Mouse (Mus musculus): ENCODE results near the gene Tmem235.
A peak's percentile ranks its signal among the peaks of the same experiment; 100 is the strongest.

The Tmem235 gene

GRCm38 (mm10) chr11:117865988-117866387 is 5.4 kb downstream of the Tmem235 start:
- DNase-seq = no peak

DNA sequence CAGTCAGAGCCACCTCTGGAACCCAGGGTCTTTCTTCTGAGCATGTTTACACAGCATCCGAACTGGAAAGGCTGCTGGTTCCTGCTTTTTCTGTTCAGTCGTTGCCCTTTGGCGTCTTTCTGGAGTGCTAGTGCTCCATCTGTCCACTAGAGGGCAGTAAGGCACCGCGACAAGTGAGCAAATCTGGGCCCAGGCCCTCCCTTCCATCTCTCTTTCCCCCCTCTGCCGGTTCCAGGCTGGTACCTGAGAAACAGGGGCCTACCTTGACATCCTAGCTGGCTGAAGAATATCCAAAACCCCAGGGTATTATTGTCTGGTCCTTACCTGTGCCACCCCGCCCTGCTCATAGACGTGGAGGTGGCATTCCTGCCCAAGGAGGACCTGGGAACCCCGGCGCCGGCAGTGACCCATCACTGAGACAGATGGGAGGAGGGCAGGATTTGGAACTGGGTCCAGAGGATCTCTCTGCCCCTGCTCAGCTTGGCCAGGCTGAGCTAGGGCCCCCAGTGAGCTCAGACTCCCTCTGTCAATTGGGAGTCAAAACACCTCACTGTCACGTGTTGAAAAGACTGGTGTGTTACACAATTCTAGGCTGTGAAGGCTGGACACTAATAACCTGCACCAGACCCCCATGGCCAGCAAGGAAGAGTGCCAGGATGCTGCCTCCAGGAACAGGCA is 10.3 kb downstream of the Tmem235 start:
- peak; percentile 69 for DNase-seq

GRCm38 (mm10) chr11:117871376-117871775 is 10.8 kb downstream of the Tmem235 start:
- DNase-seq = no peak

DNA sequence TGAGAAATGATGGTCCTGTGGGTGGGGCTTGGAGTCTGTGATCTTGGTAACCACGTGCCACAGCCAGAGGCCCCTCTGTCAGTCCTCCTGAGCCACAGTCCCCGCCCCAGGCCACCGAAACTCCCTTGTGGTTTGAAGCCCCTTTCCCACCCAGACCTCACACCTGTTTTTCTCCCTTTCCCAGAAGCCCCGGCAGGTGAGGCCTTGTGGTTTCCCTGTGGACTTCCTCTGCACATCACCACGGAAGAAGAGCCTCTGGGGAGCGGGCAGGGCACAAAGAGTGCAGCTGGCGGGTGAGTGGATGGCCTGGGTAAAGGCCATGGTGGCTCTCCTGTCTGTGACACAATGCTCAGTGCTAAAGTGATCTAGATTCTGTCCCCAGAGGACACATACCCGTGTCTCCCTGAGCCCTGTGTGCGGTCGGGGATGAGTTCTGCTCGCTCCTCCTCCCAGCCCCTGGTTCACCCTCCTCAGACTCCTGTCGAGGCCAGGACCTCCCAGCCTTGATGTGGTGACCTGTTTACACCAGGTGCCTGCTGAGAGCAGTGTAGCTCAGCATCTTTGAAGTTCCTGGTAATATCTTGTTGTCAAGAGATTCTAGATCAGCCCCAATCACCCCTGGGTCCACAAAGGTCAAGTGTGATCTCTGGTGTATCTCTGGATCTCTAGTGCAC is 11.5 kb downstream of the Tmem235 start:
- no peak for DNase-seq

- DNase-seq = peak; percentile 72
Measured at GRCm38 (mm10) chr11:117872861-117873608, 12.5 kb downstream of the Tmem235 start, which contains the start of gene Tha1. Gene Tha1, minus strand, starts transcription at chr11:117873481.

DNA sequence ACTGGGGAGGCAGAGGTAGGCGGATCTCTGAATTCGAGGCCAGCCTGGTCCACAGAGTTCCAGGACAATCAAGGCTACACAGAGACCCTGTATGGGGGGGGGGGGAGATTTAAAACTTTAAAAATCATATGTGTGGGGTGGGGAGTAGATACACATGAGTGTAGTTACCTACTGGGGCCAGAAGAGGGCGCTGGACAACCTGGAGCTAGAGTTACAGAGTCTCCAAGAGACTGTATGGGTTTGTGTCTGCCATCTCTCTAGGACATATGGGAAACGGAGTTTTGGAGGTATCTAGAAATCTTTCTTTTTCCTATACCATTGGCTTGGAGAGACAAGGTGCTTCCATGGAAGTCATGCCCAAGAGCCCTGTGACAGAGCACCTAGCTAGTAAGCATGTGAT is 13.9 kb downstream of the Tmem235 start:
- DNase-seq = peak; percentile 34

GRCm38 (mm10) chr11:117875681-117876080 is 15.1 kb downstream of the Tmem235 start:
- DNase-seq = no peak

DNA sequence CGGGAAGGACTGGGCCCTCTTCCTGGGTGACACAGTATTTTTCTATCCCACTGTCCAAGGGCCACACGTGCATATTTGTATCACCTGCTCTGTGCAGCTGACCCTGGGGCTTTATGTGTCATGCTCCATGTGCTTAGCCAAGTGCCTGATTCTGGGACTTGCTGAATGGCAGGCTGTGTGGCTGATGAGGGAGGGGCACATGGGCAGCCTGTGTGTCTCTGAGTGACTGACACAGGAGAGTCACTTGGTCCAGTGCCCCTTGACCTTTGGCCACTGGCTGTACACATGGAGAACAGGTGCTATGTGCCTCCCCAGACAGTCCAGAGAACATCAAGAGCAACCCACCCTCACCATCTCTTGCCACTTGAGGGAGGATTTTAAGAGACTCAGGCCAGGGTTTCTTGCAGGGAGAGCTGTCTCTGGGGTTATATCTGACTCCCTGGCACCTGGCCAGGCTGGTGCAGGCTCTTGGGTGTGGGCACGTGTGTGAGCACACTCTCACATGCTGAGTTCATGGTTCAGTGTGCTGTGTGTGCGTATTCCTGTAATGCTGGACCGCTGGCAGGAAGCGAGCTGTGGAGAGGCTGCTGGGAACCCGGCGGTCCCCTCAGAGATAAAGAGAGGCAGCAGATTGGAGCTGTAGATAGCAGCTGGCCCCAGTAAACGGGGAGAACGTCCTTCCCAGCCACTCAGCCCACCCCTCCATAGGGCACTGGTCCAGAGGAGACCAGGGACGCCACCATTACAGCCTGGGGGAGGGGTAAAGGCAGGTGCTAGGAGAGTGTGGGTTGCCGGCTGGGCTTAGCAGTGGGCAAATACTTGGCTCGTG is 17.6 kb downstream of the Tmem235 start:
- peak; percentile 44 for DNase-seq

DNA sequence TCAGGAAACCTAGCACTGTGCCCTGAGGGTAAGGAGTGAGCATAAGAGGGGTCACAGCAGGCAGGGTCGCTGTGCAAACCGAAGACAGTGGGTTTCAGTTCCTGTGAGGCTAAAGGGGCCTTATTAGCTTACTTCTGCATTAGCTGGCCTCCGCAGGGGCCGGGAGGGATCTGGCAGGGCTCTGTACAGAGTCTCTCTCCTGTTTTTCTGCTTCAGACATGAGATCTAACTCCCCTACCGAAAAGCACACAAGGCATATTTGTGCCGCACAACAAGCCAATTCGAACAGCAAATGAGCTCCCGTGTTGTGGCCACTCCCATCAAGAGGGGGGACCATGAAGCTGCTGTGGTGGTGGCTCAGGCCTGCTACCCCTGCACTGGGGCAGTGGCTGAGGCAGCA is 18.3 kb downstream of the Tmem235 start:
- no peak for DNase-seq

DNA sequence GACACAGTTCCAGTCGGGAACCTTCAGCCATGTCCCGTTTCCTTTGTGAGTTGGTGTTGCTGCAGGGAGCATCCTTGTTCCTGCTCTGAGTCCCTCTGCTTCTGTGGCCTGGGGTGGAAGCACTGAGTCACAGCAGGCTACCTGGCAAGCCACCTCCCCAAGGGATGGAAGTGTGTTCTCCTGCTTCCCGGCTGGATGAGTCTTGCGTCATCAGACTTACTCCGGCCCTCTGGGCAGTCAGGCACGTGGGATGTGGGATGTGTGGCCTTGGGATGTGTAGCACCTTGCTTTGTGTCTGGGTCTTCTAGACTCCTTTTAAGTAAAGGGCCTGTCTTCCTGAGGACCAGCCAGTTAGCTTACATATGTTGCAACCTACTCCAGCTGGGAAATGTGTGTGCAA is 19.1 kb downstream of the Tmem235 start:
- no peak for DNase-seq

- DNase-seq = no peak
Measured at GRCm38 (mm10) chr11:117880336-117880976, 19.9 kb downstream of the Tmem235 start.

DNA sequence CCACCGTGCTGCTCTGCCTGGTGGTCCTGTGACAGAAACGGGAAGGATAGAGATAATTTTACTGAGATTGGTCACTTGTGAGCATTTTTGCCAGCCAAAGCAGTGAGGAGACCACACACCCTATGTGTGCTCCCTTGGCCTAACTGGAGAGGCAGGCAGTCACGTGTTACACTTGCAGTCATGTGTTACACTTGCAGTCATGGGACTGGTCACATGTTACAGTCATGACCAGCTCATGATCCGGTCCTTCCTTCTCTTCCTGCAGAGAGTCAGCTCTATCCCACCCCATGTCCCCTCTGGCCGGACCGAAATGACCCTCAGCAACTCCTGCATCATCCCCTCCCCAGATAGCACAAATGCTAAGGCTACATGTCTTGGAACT is 20.4 kb downstream of the Tmem235 start:
- no peak for DNase-seq

DNA sequence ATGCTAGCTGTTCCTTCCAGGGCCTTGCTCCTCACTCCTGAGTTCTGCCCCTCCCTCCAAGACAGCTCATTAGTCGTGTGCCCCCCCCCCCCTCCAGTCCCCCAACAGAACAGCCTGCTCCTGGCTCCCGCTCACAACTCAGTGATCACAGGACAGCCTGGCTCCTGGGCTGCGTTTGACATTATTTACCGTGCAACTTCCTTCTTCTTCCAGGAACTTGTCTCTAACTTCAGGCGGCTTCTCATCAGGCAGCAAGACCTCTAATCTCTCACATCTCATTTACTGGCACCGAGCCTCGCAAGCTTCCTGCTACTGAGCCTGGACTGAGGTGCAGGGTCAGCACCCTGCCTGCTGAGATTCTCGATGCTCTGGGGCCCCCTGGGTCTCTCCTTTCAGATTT is 21.2 kb downstream of the Tmem235 start:
- DNase-seq = no peak

DNA sequence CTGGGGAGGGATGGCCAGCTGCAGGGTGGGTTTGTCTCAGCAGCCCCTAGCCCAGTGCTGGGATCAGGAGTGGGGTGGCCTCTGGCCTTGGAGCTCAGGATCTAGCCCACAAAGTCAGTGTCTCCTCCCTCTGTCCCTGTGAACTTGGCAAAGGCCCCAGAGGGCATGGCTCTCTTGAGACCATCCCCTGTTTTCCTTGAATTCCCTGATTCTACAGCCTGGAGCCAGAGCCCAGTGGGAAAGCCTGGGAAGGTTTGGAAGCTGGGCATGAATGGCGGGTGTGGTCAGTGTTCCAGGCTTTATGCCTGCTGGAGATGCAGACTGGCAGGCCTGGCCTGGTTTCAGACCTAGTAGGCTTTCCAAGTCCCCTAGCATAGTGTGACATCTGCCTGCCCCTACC is 21.7 kb downstream of the Tmem235 start:
- no peak for DNase-seq

DNA sequence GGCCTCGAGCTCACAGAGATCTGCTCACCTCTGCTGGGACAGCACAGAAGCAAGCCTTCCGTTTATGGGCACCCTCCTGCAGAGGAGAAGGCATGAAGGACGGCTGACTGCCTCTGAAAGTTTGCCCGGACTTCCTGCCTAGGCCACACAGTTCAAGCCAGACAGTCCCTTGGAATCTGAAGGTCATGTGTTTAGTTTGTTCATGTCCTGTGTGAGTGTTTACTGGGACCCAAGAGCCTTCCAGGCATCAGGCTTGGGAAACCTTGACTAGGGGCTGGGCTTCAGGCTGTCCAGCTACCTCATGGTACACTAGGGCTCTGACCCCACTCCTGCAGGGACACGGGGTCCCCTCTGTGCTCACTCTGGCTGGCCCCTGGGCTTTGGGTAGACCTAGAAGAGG is 25.4 kb downstream of the Tmem235 start:
- DNase-seq = no peak

- no peak for DNase-seq
Measured at GRCm38 (mm10) chr11:117888168-117888852, 27.8 kb downstream of the Tmem235 start.

- peak; percentile 40 for DNase-seq
Measured at GRCm38 (mm10) chr11:117888853-117889822, 28.6 kb downstream of the Tmem235 start.

DNA sequence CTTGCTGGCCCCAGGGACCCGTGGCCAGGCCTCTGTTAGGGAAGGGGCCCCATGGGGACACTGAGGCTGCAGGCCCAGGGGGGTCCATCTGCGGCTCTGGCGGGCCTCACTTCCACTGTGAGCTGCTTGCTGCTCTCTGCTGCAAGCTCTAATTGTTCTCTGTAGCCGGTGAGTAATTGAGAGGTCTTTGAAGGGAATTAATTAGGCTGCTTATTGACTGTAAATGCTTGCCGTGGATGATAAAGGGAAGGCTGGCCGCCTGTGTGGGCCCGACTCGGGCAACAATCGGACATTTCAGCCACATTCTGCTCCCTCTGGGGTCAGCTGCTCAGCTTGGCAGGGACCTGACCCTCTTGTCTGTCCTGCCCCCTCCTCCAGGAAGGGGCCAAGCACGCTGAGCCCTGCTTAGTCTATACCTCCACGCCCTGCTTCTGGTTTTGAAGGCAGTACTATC is 29.4 kb downstream of the Tmem235 start:
- no peak for DNase-seq

DNA sequence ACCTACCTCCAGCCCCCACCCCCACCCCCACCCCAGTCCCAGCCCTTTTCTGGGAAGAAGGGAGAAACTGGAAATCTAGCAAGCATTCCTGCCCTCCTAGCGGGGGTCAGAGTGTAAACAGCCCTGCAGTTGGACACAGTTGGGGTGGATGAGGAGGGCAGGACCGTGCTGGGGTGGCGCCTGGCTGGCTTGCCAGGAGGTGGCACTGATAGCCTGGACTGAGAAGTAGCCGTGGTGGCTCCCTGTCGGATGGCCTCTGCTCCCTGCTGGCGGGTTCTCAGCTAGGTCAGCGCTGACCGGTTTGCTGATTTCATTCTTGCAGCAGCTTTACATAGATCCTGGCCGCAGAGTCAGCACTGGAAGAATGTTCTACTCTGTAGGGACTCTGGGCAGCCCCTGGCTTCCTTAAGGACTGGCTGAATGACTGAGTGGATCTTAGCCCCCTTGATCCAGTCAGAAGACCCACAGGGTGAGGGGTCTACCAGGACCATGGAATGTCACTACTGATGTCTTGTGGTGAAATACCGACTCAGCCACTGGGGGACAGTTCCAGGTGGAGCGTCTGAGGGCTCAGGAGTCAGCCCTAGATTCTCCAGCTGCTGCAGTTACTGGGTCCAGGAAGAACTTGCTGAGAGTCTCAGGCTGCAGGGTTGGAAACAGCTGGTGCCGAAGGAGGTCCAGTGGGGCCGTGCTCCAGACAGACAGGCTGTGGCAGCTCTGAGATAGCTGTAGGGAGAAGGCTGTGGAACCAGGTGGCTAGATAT is 30.1 kb downstream of the Tmem235 start:
- DNase-seq = no peak

All from right cerebral cortex, postnatal 4 days (tissue).